Mouse (Mus musculus) hindbrain, embryonic 16.5 days (tissue): ENCODE measurements around the gene Steap1. TPM values are rescaled to one million over a fixed set of nuclear protein-coding genes. Genes with fewer than 3 reads are reported as not detected.

Experiments used
- ATAC-seq: fragments of 200-750 bp; cut with Nextera tagmentation; 2 replicates; pipeline ENCODE4 v1.8.0; 2017; ENCODE audit warnings: moderate TSS enrichment, moderate library complexity
- H3K27ac ChIP-seq: fragments of 300-500 bp; sonication (generic); 2 replicates; pipeline ENCODE4 v1.5.1; 2014; ENCODE audit warnings: low read depth, mild to moderate bottlenecking, control low read depth, low read length, moderate library complexity
- H3K27me3 ChIP-seq: fragments of 300-500 bp; sonication (generic); replicated peaks from 2 replicates; pipeline ENCODE4 v1.6.1; 2014; ENCODE audit warnings: low read length; ENCODE audit not compliant: control insufficient read depth, insufficient read depth
- H3K36me3 ChIP-seq: fragments of 300-500 bp; sonication (generic); 2 replicates; pipeline ENCODE4 v1.6.1; 2014; ENCODE audit warnings: mild to moderate bottlenecking, low read length, moderate library complexity, mixed read lengths; ENCODE audit not compliant: control insufficient read depth, insufficient read depth
- H3K4me1 ChIP-seq: fragments of 300-500 bp; sonication (generic); 2 replicates; pipeline ENCODE4 v1.6.1; 2014; ENCODE audit warnings: low read depth, low read length; ENCODE audit not compliant: control insufficient read depth, insufficient read depth
- H3K4me2 ChIP-seq: fragments of 300-500 bp; sonication (generic); 2 replicates; pipeline ENCODE4 v1.6.1; 2014; ENCODE audit warnings: mild to moderate bottlenecking, low read length, control low read depth, moderate library complexity
- H3K4me3 ChIP-seq: fragments of 300-500 bp; sonication (generic); 2 replicates; pipeline ENCODE4 v1.5.1; 2014; ENCODE audit warnings: mild to moderate bottlenecking, low read length, control low read depth, moderate library complexity
- H3K9ac ChIP-seq: fragments of 300-500 bp; sonication (generic); 2 replicates; pipeline ENCODE4 v1.6.1; 2014; ENCODE audit warnings: low read depth, mild to moderate bottlenecking, control low read depth, low read length, moderate library complexity
- H3K9me3 ChIP-seq: fragments of 300-500 bp; sonication (generic); 2 replicates; pipeline ENCODE4 v1.6.1; 2014; ENCODE audit warnings: mild to moderate bottlenecking, low read length, moderate library complexity; ENCODE audit not compliant: control insufficient read depth
- WGBS: fragments of 180-500 bp; shearing (Covaris S2); extraction: QIAGEN DNeasy Blood & Tissue Kit; methylation state at CpG from one replicate; pipeline ENCODE4 v1.1.7; 2014; 5-methylcytosine and 5-hydroxymethylcytosine counted together
- polyA plus RNA-seq: library from polyadenylated mRNA; unstranded; fragments of >200 nt; fragmentation: Nextera tagmentation; extraction: Ambion mirVana; gene quantifications from 2 replicates; pipeline ENCODE4 v1.2.1, GENCODE M21; 2015

The Steap1 gene
- 2.2 and 2.8 TPM in 2 replicates for polyA plus RNA-seq

DNA sequence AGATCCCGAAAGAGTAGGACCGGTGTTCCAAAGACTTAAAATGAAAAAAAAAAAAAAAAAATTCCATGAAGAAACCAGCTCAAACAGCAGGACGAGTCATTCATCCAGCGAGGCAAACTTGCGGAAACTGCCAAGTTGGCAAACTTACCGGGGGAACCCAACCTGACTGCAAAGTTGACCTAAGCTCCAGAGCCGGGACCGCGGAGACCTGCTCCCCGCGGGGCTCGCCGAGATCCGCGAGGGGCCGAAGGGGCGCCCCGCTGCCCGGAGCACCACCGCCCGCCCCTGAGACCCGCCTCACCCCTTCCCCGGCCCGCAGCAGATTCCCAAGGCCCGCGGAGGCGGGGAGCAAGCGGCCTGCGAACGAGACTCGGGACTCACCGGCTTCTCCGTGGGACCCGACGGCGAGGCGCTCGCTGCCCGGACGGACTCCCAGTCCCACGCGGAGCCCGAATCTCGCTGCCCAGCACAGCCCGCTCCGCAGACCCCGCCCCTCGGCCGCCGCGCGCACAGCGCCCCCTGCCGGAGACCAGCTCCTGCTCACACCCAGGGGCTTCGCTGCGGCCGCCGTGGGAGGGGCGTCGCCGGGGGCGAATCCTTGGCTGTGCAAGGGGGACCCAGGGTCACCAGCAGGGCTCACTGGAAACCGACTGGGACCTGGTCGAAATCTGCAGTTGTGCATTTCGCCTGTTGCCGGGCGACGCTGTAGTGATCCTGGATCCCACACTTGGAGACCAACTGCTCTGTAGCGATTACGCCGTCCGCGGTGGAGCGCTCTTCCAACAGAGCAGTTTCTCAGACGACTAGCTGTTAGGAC lies at the start of gene Steap1:
Gene Steap1, minus strand, starts transcription at position 461 of the 817 bp plus-strand sequence.
- under 1% methylated on average over 52 of the region's 75 CpGs for WGBS
- Histone ChIP-seq H3K27ac (no peak within 1 kb of the TSS), H3K4me1 (peaks cover 4% of the 10 kb centered on the region; the same call in 1 of the 2 replicates), H3K9ac (peak within 1 kb of the TSS; percentile 69), H3K36me3 (no peaks in the 10 kb centered on the region), H3K4me3 (peak within 1 kb of the TSS; percentile 68), H3K27me3 (0 out of 2 replicates have a peak, but pooled peaks cover 3% of the 10 kb centered on the region), H3K4me2 (peak within 1 kb of the TSS; percentile 98), H3K9me3 (no peaks in the 10 kb centered on the region)
- peak; percentile 96 for ATAC-seq

DNA sequence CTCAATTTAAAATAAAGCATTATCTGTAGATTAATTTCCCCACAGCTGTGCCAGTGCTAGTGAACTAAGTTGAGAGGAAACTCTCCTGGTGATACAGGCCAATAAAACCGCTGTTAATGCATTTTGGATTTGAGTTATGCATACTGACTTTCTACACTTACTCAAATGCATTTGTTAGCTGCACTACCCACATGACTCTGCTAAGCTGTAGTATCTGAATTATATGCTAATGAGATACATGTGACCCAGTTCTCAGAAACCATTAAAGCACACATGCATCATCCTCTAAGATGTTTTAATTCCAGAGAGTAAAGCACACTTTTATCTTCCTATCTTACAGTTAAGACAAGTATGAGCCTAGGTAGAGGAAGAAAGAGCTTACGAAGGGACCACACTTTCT lies 38.0 kb upstream of the Steap1 start:
- Histone ChIP-seq H3K4me2 (no peak overlapping the region), H3K36me3 (no peaks in the 10 kb centered on the region), H3K4me1 (no peaks in the 10 kb centered on the region), H3K9ac (no peak overlapping the region), H3K4me3 (no peak overlapping the region), H3K27ac (no peak overlapping the region), H3K9me3 (no peaks in the 10 kb centered on the region), H3K27me3 (no peaks in the 10 kb centered on the region)
- WGBS = 75% methylated on average over 2 of the region's 2 CpGs
- ATAC-seq = no peak

DNA sequence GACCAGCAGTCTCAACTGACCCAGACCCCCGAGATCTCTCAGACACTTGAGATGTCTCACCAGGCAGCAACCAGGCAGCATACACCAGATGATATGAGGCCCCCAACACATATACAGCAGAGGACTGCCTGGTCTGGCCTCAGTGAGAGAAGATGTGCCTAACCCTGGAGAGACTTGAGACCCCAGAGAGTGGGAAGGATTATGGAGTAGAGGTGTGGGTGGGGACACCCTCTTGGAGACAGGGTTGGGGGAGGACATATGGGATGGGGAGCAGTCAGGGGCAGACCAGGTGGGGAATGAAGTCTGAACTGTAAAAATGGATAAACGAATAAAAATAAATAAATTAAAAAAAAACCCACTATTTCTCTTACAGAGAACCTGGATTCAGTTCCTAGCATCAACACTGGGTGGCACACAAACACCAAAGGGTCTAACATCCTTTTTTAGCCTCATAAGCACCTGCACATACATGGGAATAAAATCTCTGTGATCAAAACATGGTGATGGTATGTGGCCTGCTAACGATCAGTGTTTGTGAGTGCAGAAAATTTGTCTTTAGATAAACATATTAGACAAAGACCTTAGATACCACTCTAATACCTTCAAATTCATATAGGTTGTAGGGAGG lies 7.4 kb upstream of the Steap1 start:
- peak; percentile 54; the same call in 1 of the 2 replicates for ATAC-seq
- 70% methylated on average over 3 of the region's 3 CpGs for WGBS
- H3K9me3 ChIP-seq = no peaks in the 10 kb centered on the region
- no peak overlapping the region for H3K4me3 ChIP-seq
- H3K27ac ChIP-seq = no peak overlapping the region
- H3K27me3 ChIP-seq = no peaks in the 10 kb centered on the region
- H3K9ac ChIP-seq = no peak overlapping the region
- no peak overlapping the region for H3K4me2 ChIP-seq
- H3K4me1 ChIP-seq = no peaks in the 10 kb centered on the region
- H3K36me3 ChIP-seq = no peaks in the 10 kb centered on the region

DNA sequence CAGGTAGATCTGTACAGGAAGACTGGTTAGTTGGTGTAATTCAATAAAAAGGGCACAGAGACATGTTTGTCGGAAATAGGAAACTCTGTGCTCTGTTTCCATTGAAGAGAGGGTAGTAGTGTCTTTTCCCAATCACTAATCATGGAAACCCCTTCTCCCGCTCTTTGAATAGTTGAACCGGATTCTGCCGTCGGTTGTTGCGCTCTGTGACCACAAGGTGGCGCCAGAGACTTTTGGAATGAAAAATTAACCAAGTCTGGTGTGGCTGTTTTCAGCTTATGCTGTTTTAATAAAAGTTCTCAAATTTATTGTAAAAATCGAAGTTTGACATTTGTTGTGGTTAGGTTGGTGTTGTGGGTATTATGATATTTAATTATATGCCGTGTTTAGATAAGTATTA lies 5.9 kb upstream of the Steap1 start:
- H3K4me1 ChIP-seq = no peaks in the 10 kb centered on the region
- H3K4me2 ChIP-seq = no peak overlapping the region
- 1% methylated on average over 9 of the region's 9 CpGs for WGBS
- no peaks in the 10 kb centered on the region for H3K9me3 ChIP-seq
- ATAC-seq = no peak
- no peak overlapping the region for H3K9ac ChIP-seq
- no peaks in the 10 kb centered on the region for H3K27me3 ChIP-seq
- no peaks in the 10 kb centered on the region for H3K36me3 ChIP-seq
- no peak overlapping the region for H3K27ac ChIP-seq
- H3K4me3 ChIP-seq = no peak overlapping the region

DNA sequence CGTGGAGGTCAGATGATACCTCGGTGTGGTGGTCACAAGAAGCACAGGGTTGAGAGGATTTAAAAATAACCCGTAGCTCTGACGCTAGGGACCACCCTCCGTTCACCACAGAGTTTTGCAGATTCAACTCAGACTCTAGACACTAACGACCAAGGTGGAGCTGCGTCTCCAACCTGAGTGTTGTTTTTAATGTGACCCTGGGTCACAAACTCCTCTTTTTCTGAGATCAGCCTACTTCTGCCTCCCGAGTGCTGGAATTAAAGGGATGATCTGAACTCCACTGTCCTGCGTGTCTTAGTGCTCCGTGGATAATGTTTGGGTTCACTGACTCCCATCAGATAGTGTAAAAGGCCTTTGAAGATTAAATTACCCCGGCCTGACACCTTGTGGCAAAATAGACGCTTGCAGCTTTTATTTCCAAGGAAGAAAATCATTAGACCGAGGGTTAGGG lies 671 bp upstream of the Steap1 start:
- no peaks in the 10 kb centered on the region for H3K9me3 ChIP-seq
- H3K27me3 ChIP-seq = 0 out of 2 replicates have a peak, but pooled peaks cover 3% of the 10 kb centered on the region
- H3K4me3 ChIP-seq = peak overlapping the region; percentile 68
- ATAC-seq = peak; percentile 78
- H3K9ac ChIP-seq = peak overlapping the region; percentile 69
- peaks cover 4% of the 10 kb centered on the region; the same call in 1 of the 2 replicates for H3K4me1 ChIP-seq
- no peak overlapping the region for H3K27ac ChIP-seq
- 2% methylated on average over 13 of the region's 13 CpGs for WGBS
- H3K36me3 ChIP-seq = no peaks in the 10 kb centered on the region
- peak overlapping the region; percentile 98 for H3K4me2 ChIP-seq

DNA sequence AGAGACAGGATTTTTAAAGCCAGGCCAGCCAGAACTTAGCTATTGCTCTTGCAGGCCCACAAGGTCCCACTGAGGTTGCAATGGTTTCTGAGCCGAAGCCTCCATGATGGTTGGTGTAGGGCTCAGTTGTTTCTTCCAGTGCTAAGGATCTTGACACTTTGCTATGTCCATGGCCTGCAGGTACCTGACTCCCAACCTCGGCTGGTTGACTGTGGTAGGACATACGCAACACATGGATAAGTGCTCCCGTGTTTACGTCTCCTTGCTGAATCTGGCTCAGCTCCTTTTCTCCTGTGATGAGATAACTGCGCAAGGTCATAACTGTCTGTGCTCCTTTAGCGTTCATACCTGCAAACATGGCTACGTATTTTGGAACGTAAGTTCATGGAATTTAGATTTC lies 14.7 kb downstream of the Steap1 start:
- Histone ChIP-seq H3K9ac (no peak overlapping the region), H3K36me3 (no peaks in the 10 kb centered on the region), H3K27me3 (no peaks in the 10 kb centered on the region), H3K4me3 (no peak overlapping the region), H3K27ac (no peak overlapping the region), H3K4me1 (no peaks in the 10 kb centered on the region), H3K4me2 (no peak overlapping the region), H3K9me3 (no peaks in the 10 kb centered on the region)
- ATAC-seq = no peak
- 96% methylated on average over 9 of the region's 9 CpGs for WGBS

DNA sequence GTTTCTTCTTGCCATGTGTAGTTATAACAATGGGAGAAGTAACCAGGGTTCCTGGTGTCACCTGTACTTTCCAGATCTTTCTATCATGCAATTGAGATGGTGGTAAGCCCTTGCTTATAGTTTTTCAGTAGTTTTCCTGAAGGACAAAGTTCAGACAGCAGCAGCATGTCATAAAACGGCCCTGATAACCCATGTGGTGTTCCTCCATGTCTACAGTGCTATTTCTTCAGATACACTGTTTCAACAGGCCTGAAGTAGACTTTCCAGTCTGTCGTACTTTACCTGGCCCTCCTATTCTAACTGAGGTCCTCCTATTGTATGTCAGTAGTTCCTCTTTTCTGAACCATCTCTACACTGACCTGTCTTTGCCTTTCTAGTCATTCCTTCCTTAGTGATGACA lies 16.3 kb downstream of the Steap1 start:
- H3K27me3 ChIP-seq = no peaks in the 10 kb centered on the region
- H3K4me1 ChIP-seq = no peaks in the 10 kb centered on the region
- 78% methylated on average over 2 of the region's 2 CpGs for WGBS
- H3K36me3 ChIP-seq = no peaks in the 10 kb centered on the region
- H3K4me3 ChIP-seq = no peak overlapping the region
- no peak overlapping the region for H3K27ac ChIP-seq
- no peaks in the 10 kb centered on the region for H3K9me3 ChIP-seq
- ATAC-seq = no peak
- no peak overlapping the region for H3K9ac ChIP-seq
- no peak overlapping the region for H3K4me2 ChIP-seq

DNA sequence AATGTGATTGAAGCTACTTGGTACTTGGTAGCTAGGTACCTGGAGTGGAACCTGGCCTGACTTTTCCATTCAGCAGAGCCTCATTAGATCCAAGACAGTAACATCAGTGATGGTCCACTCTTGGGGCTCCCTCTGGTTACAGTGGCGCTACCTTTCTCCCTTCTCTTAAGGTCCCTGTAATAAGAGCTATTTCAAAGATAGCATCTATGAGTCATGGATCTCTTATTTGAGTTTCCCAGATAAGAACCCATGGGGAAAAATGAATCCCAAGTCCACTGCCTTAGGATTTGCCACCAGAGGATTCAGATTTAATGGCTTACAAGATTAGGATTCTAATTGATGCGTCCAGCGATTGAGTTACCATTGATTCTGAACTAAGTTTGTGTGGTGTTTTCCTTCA lies 16.9 kb downstream of the Steap1 start:
- ATAC-seq = no peak
- H3K27ac ChIP-seq = no peak overlapping the region
- no peaks in the 10 kb centered on the region for H3K27me3 ChIP-seq
- H3K4me2 ChIP-seq = no peak overlapping the region
- no peaks in the 10 kb centered on the region for H3K9me3 ChIP-seq
- WGBS = 98% methylated on average over 3 of the region's 3 CpGs
- no peak overlapping the region for H3K9ac ChIP-seq
- no peaks in the 10 kb centered on the region for H3K4me1 ChIP-seq
- H3K4me3 ChIP-seq = no peak overlapping the region
- no peaks in the 10 kb centered on the region for H3K36me3 ChIP-seq

DNA sequence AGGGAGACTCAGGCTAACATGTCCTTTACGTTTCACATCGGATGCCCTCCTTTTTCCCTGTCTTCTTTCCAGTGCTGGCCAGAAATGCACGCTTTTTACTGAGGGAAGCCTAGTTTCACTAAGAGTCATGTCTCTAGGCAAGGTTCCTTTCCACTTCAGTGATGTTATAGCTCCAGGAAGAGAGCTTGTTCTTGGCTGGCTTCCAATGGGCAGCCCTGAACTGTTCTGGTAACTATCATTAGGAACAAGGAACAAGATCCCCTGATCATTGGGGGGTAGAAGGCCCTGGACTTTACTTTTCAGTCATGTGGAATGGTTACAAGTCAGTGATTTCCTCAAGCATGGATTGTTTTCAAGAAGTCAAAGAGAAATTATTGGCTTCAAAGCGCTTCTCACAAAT lies 19.2 kb downstream of the Steap1 start:
- no peak overlapping the region for H3K4me3 ChIP-seq
- H3K9ac ChIP-seq = no peak overlapping the region
- H3K27me3 ChIP-seq = no peaks in the 10 kb centered on the region
- ATAC-seq = no peak
- H3K27ac ChIP-seq = no peak overlapping the region
- H3K4me1 ChIP-seq = no peaks in the 10 kb centered on the region
- H3K9me3 ChIP-seq = no peaks in the 10 kb centered on the region
- WGBS = 92% methylated on average over 4 of the region's 4 CpGs
- H3K36me3 ChIP-seq = no peaks in the 10 kb centered on the region
- no peak overlapping the region for H3K4me2 ChIP-seq
